Mouse (Mus musculus) fat pad, adult 2 months (tissue): Measurements from ENCODE around the gene Ascl3.

Source experiments
- DNase-seq: peaks from one replicate; pipeline ENCODE4 v3.0.0-alpha.2; 2011; ENCODE audit warnings: low read depth, low spot score; ENCODE audit errors: extremely low read depth

Gene Ascl3

GRCm38 (mm10) chr7:109731626-109732025 lies at the start of gene Ascl3:
Ascl3 (minus strand) TSS chr7:109731726.
- no peak for DNase-seq

- no peak for DNase-seq
These were observed 49.6 kb upstream of the Ascl3 start for GRCm38 (mm10) chr7:109781087-109781469.

GRCm38 (mm10) chr7:109772251-109772650 lies 40.7 kb upstream of the Ascl3 start:
- DNase-seq = no peak

DNA sequence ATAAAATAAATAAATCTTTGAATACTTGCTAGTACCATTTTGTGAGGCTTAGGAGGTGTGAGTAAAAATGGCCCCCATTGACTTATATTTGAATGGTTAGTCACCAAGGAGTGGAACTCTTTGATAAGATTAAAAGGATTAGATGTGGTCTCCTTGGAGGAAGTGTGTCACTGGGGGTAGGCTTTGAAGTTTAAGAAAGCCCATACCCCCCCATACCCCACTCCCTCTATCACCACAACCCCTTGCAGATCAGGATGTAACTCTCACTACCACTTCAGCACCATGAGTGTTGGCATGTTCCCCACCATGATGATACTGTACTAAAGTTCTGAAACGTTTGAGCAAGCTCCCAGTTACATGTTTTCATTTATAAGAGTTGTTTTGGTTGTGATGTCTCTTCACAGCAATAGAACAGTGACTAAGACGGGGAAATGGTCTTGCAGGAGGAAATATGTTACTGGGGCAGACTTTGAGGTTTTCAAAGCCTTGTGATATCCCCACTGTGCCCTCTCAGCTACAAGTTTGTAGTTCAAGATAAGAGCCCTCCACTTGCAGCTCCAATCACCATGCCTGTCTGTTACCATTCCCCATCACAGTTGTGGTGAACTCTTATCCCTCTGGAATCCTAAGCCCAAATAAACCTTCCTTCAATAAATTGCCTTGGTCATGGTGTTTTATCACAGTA lies 37.3 kb upstream of the Ascl3 start:
- no peak for DNase-seq

DNA sequence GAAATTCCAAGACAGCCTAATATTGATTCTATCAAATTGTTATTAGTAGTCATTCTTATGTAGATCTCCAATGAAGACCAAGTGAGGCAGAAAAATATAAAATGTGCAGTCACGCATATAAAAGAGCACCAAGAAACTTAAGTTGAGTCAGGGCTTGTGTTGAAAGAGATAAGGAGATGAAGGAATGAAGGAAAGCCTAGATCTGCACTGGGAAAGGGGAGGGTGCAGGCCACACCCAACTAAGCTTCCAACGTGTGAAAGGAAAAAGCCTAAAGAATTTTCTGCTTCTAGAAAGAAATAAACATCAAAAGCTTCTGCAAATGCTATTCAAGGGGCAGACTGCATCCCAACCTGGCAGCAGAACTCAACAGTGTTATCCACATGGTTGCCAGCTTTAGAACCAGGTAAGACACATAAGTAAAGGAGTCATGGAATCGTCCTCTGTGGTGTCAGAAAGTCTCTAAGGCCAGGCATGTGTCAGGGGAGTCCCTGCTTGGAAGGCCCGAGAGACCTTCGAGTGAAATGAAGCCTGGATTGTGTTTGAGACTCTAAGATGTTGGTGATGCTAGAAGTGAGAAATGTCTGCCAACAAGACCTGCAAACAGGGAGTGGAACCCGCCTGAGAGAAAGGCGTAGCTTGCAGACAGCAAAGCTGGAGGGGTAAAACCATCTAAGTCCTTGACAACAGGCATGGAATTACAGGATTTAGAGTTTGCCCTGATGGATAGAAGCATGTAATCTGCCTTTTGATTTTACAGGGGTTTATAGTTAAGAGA lies 36.2 kb upstream of the Ascl3 start:
- DNase-seq = no peak

GRCm38 (mm10) chr7:109764009-109764408 lies 32.5 kb upstream of the Ascl3 start:
- DNase-seq = no peak

- DNase-seq = no peak
These were observed 24.8 kb upstream of the Ascl3 start for GRCm38 (mm10) chr7:109756291-109756690.

DNA sequence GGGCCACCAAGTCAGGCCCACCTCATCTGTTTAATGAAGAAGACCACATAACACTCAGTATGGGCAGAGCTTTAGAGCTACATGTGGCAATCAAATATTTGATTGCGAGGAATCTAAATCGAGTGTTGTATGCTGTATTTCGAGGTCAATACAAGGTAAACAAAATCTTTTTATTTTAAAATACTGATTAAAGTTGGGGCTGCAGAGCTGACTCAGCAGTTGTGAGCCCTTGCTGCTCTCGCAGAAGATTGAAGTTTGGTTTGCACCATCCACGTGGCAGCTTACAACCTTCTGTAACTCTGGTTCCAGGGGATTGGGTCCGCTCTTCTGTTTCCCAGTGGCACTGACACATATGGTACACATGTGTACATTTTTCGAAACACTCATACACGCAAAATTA lies 22.5 kb upstream of the Ascl3 start:
- no peak for DNase-seq

GRCm38 (mm10) chr7:109752008-109752925 lies 20.7 kb upstream of the Ascl3 start, which contains the start of gene Tmem9b:
Tmem9b (minus strand) TSS chr7:109752875.
- no peak for DNase-seq

GRCm38 (mm10) chr7:109751427-109752007 lies 20.0 kb upstream of the Ascl3 start:
- no peak for DNase-seq

- DNase-seq = no peak
These were observed 16.2 kb upstream of the Ascl3 start for GRCm38 (mm10) chr7:109747747-109748146.

GRCm38 (mm10) chr7:109741703-109742102 lies 10.2 kb upstream of the Ascl3 start:
- no peak for DNase-seq

DNA sequence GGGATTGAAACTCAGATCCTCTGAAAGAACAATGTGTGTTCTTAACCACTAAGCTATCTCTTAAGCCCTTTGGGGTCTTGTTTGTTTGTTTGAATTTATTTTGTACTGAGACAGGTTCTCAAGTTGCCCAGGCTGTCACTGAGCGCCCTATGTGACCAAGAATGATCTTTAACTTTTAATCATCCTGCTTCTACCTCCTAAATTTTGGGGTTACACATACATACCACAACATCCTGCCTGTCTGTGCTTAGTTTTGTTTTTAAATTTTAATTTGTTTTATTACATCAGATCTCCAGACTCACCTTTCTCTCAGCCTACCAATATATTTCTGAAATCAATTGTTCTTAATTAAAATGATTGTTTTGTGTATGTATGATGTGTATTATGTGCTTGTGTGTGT lies 9.5 kb upstream of the Ascl3 start:
- DNase-seq = no peak

DNA sequence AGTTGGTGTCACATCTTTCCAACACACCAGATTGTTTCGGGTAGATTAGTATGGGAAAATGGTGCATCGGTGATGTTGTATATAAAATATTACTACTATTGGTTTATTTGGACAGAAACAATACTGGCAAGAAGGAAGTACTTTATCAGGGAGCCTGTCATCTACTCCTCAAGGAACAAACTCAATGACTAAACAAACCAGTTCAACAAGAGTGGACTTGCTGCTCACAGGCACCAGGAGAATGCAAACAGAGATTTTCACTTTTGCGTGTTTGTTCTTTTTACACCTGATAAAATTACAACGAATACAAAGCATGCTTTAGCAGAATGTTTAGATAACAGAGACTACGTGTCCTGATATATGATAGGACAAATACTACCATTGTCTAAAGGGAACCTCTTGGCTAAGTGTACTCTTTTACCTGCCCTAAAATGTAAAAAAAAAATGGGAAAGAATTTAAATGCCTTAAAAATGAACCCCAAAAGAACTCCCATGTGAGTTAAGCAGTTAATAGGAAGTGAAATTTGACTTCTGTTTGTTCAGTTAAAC lies 8.4 kb upstream of the Ascl3 start:
- DNase-seq = no peak

GRCm38 (mm10) chr7:109734806-109735205 lies 3.3 kb upstream of the Ascl3 start:
- DNase-seq = no peak

GRCm38 (mm10) chr7:109723697-109724096 lies 7.8 kb downstream of the Ascl3 start, which contains the start of gene BC051019:
BC051019 (minus strand) TSS chr7:109723850.
- no peak for DNase-seq

GRCm38 (mm10) chr7:109723114-109723513 lies 8.4 kb downstream of the Ascl3 start:
- no peak for DNase-seq

DNA sequence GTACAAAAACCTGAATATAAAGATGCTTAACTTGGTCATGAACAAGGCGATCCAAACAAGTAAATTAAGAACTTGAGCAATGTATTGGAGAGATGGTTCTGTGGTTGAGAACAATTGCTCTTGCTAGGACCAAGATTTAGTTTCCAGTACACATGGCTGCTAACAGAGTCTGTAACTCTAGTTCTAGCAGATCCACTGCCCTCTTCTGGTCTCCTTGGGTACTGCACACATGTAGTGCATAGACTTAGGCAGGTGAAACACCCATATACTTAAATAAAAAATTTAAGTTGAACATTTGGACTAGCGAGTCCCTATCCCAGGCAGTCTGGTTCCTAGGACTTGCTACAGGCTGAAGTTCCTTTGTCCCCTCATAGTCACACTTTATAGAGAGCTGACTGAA lies 8.9 kb downstream of the Ascl3 start:
- DNase-seq = no peak

- DNase-seq = no peak
These were observed 12.2 kb downstream of the Ascl3 start for GRCm38 (mm10) chr7:109719286-109719685.

DNA sequence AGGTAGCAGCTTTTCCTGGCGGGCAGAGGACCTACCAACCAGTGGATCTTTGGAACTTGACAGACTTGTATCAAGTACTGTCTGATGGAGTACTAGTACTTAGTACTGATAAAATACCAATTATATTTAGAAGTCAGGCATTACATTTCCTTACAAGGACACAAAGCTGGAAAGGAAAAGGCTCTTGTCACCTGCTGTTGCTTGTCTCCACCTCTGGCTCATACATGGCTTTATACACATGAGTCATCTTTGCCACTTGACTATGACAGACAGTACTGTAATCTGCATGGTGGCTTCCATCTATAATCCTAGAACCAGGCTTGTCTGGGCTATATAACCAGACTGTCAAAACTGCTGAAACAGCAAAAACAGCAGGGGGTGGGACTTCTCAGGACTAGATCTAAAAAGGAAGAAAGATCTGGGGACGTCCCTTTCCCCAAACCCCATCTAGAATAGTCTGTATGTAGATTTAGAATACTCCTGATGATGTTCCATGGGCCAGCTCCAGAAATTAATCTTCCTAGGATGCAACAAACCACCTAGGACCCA lies 18.0 kb downstream of the Ascl3 start:
- DNase-seq = no peak
